Mouse (Mus musculus) liver, embryonic 14.5 days (tissue): Measurements from ENCODE around the gene Lrig3.

Source experiments
- CTCF ChIP-seq: IDR thresholded peaks from 2 replicates; pipeline ENCODE4 v1.5.1; 2016; ENCODE audit warnings: antibody characterized with exemption, low read depth, control low read depth
- EP300 ChIP-seq: IDR thresholded peaks from 2 replicates; pipeline ENCODE4 v1.6.1; 2016; ENCODE audit warnings: antibody characterized with exemption, low read depth

DNA sequence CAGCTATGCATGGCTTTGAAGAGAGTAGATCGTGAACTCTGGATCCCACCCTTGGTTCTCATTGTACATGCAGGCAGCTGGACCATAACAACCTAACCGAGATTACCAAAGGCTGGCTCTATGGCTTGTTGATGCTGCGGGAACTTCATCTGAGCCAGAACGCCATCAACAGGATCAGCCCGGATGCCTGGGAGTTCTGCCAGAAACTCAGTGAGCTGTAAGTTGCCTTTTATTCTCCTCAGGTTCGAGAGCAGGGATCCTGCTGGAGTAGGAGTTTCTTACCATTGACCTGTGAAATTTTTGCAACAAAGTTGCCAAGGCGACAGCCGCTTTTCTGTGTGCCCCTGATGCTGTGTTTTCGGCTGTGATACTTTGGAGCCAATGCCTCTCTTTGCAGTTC is 31.0 kb downstream of the Lrig3 start:
- no peak for TF ChIP-seq CTCF
- TF ChIP-seq EP300: no peak
